Comparison of ENCODE assay signal across 8 mouse cellular contexts in the genomic region with DNA sequence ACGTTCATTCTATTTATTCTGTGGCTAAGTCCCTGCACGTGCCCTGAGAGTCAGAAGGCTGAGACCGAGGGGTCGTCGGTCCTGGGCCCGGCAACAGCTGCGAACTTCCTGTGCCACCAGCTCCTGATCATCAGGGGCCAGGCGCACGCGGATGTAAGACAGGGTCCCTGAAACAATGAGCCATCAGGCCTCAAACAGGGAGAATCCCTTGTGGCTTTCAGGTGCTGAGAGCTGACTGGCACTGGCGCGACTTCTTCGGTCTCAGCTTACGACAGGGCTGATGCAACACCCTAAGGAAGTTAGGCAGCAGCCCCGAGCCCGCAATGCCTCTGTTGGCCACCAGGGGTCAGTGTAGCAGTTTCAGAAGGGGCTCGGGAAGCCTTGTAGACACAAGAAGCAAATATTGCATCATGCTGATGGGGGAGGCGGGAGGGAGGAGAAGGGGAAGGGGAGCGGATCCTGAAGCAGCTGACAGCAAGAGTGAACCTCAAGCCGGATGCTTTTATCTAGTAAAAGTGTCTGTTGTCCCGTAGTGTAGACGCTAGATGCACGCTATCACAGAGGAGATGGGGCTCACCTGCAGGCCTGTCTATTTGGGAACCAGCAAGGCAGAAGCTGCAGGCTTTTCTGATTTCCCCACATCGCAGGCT. TPM values are rescaled to one million over a fixed set of nuclear protein-coding genes. Genes with fewer than 3 reads are reported as not detected.
DNase-seq lines count a peak whose midpoint lies in the region; ATAC-seq and TF ChIP-seq lines count a peak whose summit lies in the region.

No protein-coding gene starts in this region.

- no peak overlapping the region for H3K27ac ChIP-seq in heart, embryonic 13.5 days (replicated peaks)
- H3K27ac ChIP-seq in liver, embryonic 12.5 days: peak overlapping the region; percentile 88
- H3K27ac ChIP-seq in stomach, embryonic 15.5 days: peak overlapping the region; percentile 44; the same call in 1 of the 2 replicates

- H3K79me3 ChIP-seq in C2C12 (ENCODE audit: low read depth): no peaks in the 10 kb centered on the region

- WGBS in heart, embryonic 13.5 days: 7% methylated on average over 24 of the region's 24 CpGs
- 4% methylated on average over 24 of the region's 24 CpGs for WGBS in liver, embryonic 12.5 days (ENCODE audit: insufficient replicate concordance)
- WGBS in stomach, embryonic 15.5 days: 3% methylated on average over 24 of the region's 24 CpGs

- TF ChIP-seq POLR2A in brain, embryonic 14.5 days (IDR thresholded peaks at IDR 0.05; ENCODE audit: borderline replicate concordance, extremely low read depth, insufficient read depth, insufficient read length, poor library complexity, severe bottlenecking): no peak

- H3K27me3 ChIP-seq in C2C12 (ENCODE audit: control insufficient read depth, insufficient read depth, insufficient read length): no peaks in the 10 kb centered on the region
- peaks cover 8% of the 10 kb centered on the region for H3K27me3 ChIP-seq in erythroblast, embryonic 14.5 days (ENCODE audit: control insufficient read depth)
- peaks cover 21% of the 10 kb centered on the region for H3K27me3 ChIP-seq in heart, embryonic 13.5 days (replicated peaks)
- peaks cover 8% of the 10 kb centered on the region; the same call in 1 of the 2 replicates for H3K27me3 ChIP-seq in liver, embryonic 12.5 days (replicated peaks)
- H3K27me3 ChIP-seq in stomach, embryonic 15.5 days (replicated peaks): no peaks in the 10 kb centered on the region

- no peaks in the 10 kb centered on the region for H3K79me2 ChIP-seq in C2C12 (ENCODE audit: control insufficient read depth, insufficient read depth)

- ATAC-seq in heart, embryonic 13.5 days (ENCODE audit: extremely low read depth, insufficient number of reproducible peaks, low FRiP score, low TSS enrichment): no peak
- ATAC-seq in liver, embryonic 12.5 days: peak; percentile 83
- ATAC-seq in stomach, embryonic 15.5 days (ENCODE audit: insufficient read depth, low FRiP score, low read depth): peak; percentile 79

- peaks cover 33% of the 10 kb centered on the region for H3K4me1 ChIP-seq in erythroblast, embryonic 14.5 days (ENCODE audit: control insufficient read depth)
- peaks cover 34% of the 10 kb centered on the region for H3K4me1 ChIP-seq in heart, embryonic 13.5 days
- H3K4me1 ChIP-seq in liver, embryonic 12.5 days: peaks cover 43% of the 10 kb centered on the region
- H3K4me1 ChIP-seq in stomach, embryonic 15.5 days: peaks cover 18% of the 10 kb centered on the region; the same call in 1 of the 2 replicates

- peak overlapping the region; percentile 78 for H3K9ac ChIP-seq in heart, embryonic 13.5 days
- H3K9ac ChIP-seq in liver, embryonic 12.5 days: peak overlapping the region; percentile 78
- no peak overlapping the region for H3K9ac ChIP-seq in stomach, embryonic 15.5 days

- H3ac ChIP-seq in C2C12 (ENCODE audit: control insufficient read depth, insufficient read length, low read depth): peak overlapping the region; percentile 70

- H3K9me3 ChIP-seq in erythroblast, embryonic 14.5 days (ENCODE audit: control insufficient read depth, low read length): no peaks in the 10 kb centered on the region
- no peaks in the 10 kb centered on the region for H3K9me3 ChIP-seq in heart, embryonic 13.5 days
- H3K9me3 ChIP-seq in liver, embryonic 12.5 days (replicated peaks): no peaks in the 10 kb centered on the region
- no peaks in the 10 kb centered on the region for H3K9me3 ChIP-seq in stomach, embryonic 15.5 days

- peak; percentile 89 for TF ChIP-seq CTCF in C2C12 (IDR thresholded peaks at IDR 0.05; ENCODE audit: control insufficient read depth, insufficient read depth, insufficient read length)
- peak; percentile 99 for TF ChIP-seq CTCF in brain, embryonic 14.5 days (IDR thresholded peaks at IDR 0.05; ENCODE audit: borderline replicate concordance, extremely low read depth, insufficient read depth, insufficient read length)

- no peaks in the 10 kb centered on the region for H3K36me3 ChIP-seq in C2C12 (ENCODE audit: control insufficient read depth, insufficient read depth)
- H3K36me3 ChIP-seq in erythroblast, embryonic 14.5 days (ENCODE audit: control insufficient read depth): no peaks in the 10 kb centered on the region
- H3K36me3 ChIP-seq in heart, embryonic 13.5 days: no peaks in the 10 kb centered on the region
- H3K36me3 ChIP-seq in liver, embryonic 12.5 days: no peaks in the 10 kb centered on the region
- H3K36me3 ChIP-seq in stomach, embryonic 15.5 days: no peaks in the 10 kb centered on the region

- H3K4me2 ChIP-seq in heart, embryonic 13.5 days: peak overlapping the region; percentile 70
- H3K4me2 ChIP-seq in liver, embryonic 12.5 days: peak overlapping the region; percentile 72
- H3K4me2 ChIP-seq in stomach, embryonic 15.5 days: peak overlapping the region; percentile 61

- H3K4me3 ChIP-seq in C2C12 (ENCODE audit: insufficient read depth, poor library complexity, severe bottlenecking): no peak overlapping the region
- H3K4me3 ChIP-seq in erythroblast, embryonic 14.5 days (replicated peaks): peak overlapping the region; percentile 59
- peak overlapping the region; percentile 38 for H3K4me3 ChIP-seq in heart, embryonic 13.5 days
- H3K4me3 ChIP-seq in liver, embryonic 12.5 days: peak overlapping the region; percentile 42
- H3K4me3 ChIP-seq in stomach, embryonic 15.5 days (replicated peaks): peak overlapping the region; percentile 21

- peak; percentile 97 for DNase-seq in brain, embryonic 14.5 days (ENCODE audit: low read depth)
- peak; percentile 97 for DNase-seq in kidney, postnatal 10 days
- DNase-seq in natural killer cell, adult 2 months (ENCODE audit: low spot score in 2 of 2): peak; percentile 94 to 95

TF ChIP-seq in C2C12, 6 proteins besides CTCF, POLR2A, EP300 and RAD21:
- TF ChIP-seq CEBPB (IDR thresholded peaks at IDR 0.05; ENCODE audit: low read depth) (peak; percentile 94), MAX (IDR thresholded peaks at IDR 0.05) (peak; percentile 65), USF1 (IDR thresholded peaks at IDR 0.05; ENCODE audit: low read depth) (no peak)

RNA-seq across cellular contexts. Expression of a gene that starts 21.6 kb away (rescaled TPM):
- polyA plus RNA-seq in C2C12 (2012; fragmentation: generic; extraction: Trizol): 53.5 TPM
- 41.8 and 45.2 TPM in 2 replicates for polyA plus RNA-seq in brain, embryonic 14.5 days (2012; rRNA removed)
- polyA plus RNA-seq in erythroblast, embryonic 14.5 days (2012): 2.7 and 2.8 TPM in 2 replicates
- polyA plus RNA-seq in heart, embryonic 13.5 days (2015; fragmentation: Nextera tagmentation; extraction: Ambion mirVana): 25.7 and 26.8 TPM in 2 replicates
- 34.1 and 36.2 TPM in 2 replicates for polyA plus RNA-seq in liver, embryonic 12.5 days (2016; fragmentation: Nextera tagmentation; extraction: Ambion mirVana)
- 36.2 and 38.6 TPM in 2 replicates for polyA plus RNA-seq in stomach, embryonic 15.5 days (2015; fragmentation: Nextera tagmentation; extraction: Ambion mirVana)

RNA-seq across cellular contexts. Expression of a gene that starts 56.5 kb away (rescaled TPM):
- 112 TPM for polyA plus RNA-seq in C2C12 (2012; fragmentation: generic; extraction: Trizol)
- 98.8 and 113 TPM in 2 replicates for polyA plus RNA-seq in brain, embryonic 14.5 days (2012; rRNA removed)
- polyA plus RNA-seq in erythroblast, embryonic 14.5 days (2012): 12.4 and 35.9 TPM in 2 replicates
- polyA plus RNA-seq in heart, embryonic 13.5 days (2015; fragmentation: Nextera tagmentation; extraction: Ambion mirVana): 16.1 and 17.3 TPM in 2 replicates
- polyA plus RNA-seq in liver, embryonic 12.5 days (2016; fragmentation: Nextera tagmentation; extraction: Ambion mirVana): 52.6 and 58.9 TPM in 2 replicates
- polyA plus RNA-seq in stomach, embryonic 15.5 days (2015; fragmentation: Nextera tagmentation; extraction: Ambion mirVana): 22.7 and 26.6 TPM in 2 replicates
